Mouse (Mus musculus): ENCODE data around the gene Hes6. TPM values are rescaled to one million over a fixed set of nuclear protein-coding genes. Genes with fewer than 3 reads are reported as not detected.

Gene Hes6
- polyA plus RNA-seq, 1 experiment from 2014 or later, result 75.1 TPM

GRCm38 (mm10) chr1:91414903-91415302 is 1.1 kb upstream of the Hes6 start:
- ATAC-seq (no peak), DNase-seq (ENCODE audit: low spot score) (no peak)
- Histone ChIP-seq H3K9me3 (ENCODE audit: low read length) (no peaks in the 10 kb centered on the region), H3K4me2 (replicated peaks; ENCODE audit: low read depth, low read length) (peak overlapping the region; percentile 94; the same call in 1 of the 2 replicates), H3K9ac (replicated peaks; ENCODE audit: low read depth) (0 out of 2 replicates have a peak overlapping the region, but pooled peaks have one; percentile 8), H3K4me1 (ENCODE audit: insufficient read depth, low read depth, low read length) (peaks cover 20% of the 10 kb centered on the region; the same call in 1 of the 2 replicates), H3K4me3 (ENCODE audit: low read depth, low read length) (no peak overlapping the region), H3K27ac (ENCODE audit: low read length) (no peak overlapping the region), H3K27me3 (replicated peaks; ENCODE audit: insufficient read depth, low read length) (no peaks in the 10 kb centered on the region), H3K36me3 (ENCODE audit: insufficient read depth, low read length) (peaks cover 24% of the 10 kb centered on the region; the same call in 1 of the 2 replicates)
- TF ChIP-seq CTCF (IDR thresholded peaks at IDR 0.05) (no peak), EP300 (IDR thresholded peaks at IDR 0.05) (no peak)
- 47% methylated on average over 4 of the region's 4 CpGs for WGBS

- Histone ChIP-seq H3K36me3 (ENCODE audit: insufficient read depth, low read length) (peaks cover 19% of the 10 kb centered on the region; the same call in 1 of the 2 replicates), H3K27ac (ENCODE audit: low read length) (peak overlapping the region; percentile 85), H3K4me2 (replicated peaks; ENCODE audit: low read depth, low read length) (peak overlapping the region; percentile 94), H3K9ac (replicated peaks; ENCODE audit: low read depth) (peak overlapping the region; percentile 34; the same call in 1 of the 2 replicates), H3K9me3 (ENCODE audit: low read length) (no peaks in the 10 kb centered on the region), H3K27me3 (replicated peaks; ENCODE audit: insufficient read depth, low read length) (no peaks in the 10 kb centered on the region), H3K4me1 (ENCODE audit: insufficient read depth, low read depth, low read length) (peaks cover 20% of the 10 kb centered on the region; the same call in 1 of the 2 replicates), H3K4me3 (ENCODE audit: low read depth, low read length) (peak overlapping the region; percentile 64)
- 1% methylated on average over 14 of the region's 14 CpGs for WGBS
- TF ChIP-seq EP300 (IDR thresholded peaks at IDR 0.05) (no peak), CTCF (IDR thresholded peaks at IDR 0.05) (no peak)
- ATAC-seq (no peak), DNase-seq (ENCODE audit: low spot score) (no peak)
Observed at GRCm38 (mm10) chr1:91413536-91413897, 321 bp downstream of the Hes6 start.

- TF ChIP-seq CTCF (IDR thresholded peaks at IDR 0.05) (no peak), EP300 (IDR thresholded peaks at IDR 0.05) (no peak)
- ATAC-seq, result peak; percentile 98
- Histone ChIP-seq H3K9ac (replicated peaks; ENCODE audit: low read depth) (peak overlapping the region; percentile 63), H3K4me3 (ENCODE audit: low read depth, low read length) (peak overlapping the region; percentile 64), H3K27ac (ENCODE audit: low read length) (peak overlapping the region; percentile 85), H3K36me3 (ENCODE audit: insufficient read depth, low read length) (peaks cover 17% of the 10 kb centered on the region; the same call in 1 of the 2 replicates), H3K9me3 (ENCODE audit: low read length) (no peaks in the 10 kb centered on the region), H3K4me1 (ENCODE audit: insufficient read depth, low read depth, low read length) (peaks cover 20% of the 10 kb centered on the region; the same call in 1 of the 2 replicates), H3K27me3 (replicated peaks; ENCODE audit: insufficient read depth, low read length) (no peaks in the 10 kb centered on the region), H3K4me2 (replicated peaks; ENCODE audit: low read depth, low read length) (peak overlapping the region; percentile 94)
- WGBS, result under 1% methylated on average over 31 of the region's 34 CpGs
- peak; percentile 99 for DNase-seq (ENCODE audit: low spot score)
Observed at GRCm38 (mm10) chr1:91413030-91413506, 770 bp downstream of the Hes6 start.

GRCm38 (mm10) chr1:91412286-91413029 is 1.4 kb downstream of the Hes6 start:
- DNase-seq (ENCODE audit: low spot score) (peak; percentile 47), ATAC-seq (peak; percentile 37)
- H3K27ac ChIP-seq (ENCODE audit: low read length), result peak overlapping the region; percentile 82

GRCm38 (mm10) chr1:91411631-91412285 is 2.1 kb downstream of the Hes6 start:
- WGBS, result 71% methylated on average over 8 of the region's 8 CpGs
- no peaks in the 10 kb centered on the region for H3K27me3 ChIP-seq (replicated peaks; ENCODE audit: insufficient read depth, low read length)
- H3K9me3 ChIP-seq (ENCODE audit: low read length), result no peaks in the 10 kb centered on the region
- no peak for TF ChIP-seq EP300 (IDR thresholded peaks at IDR 0.05)
- no peak for TF ChIP-seq CTCF (IDR thresholded peaks at IDR 0.05)
- H3K4me1 ChIP-seq (ENCODE audit: insufficient read depth, low read depth, low read length), result peaks cover 20% of the 10 kb centered on the region; the same call in 1 of the 2 replicates
- 0 out of 2 replicates have a peak overlapping the region, but pooled peaks have one; percentile 64 for H3K4me3 ChIP-seq (ENCODE audit: low read depth, low read length)
- ATAC-seq, result no peak
- H3K9ac ChIP-seq (replicated peaks; ENCODE audit: low read depth), result no peak overlapping the region
- H3K4me2 ChIP-seq (replicated peaks; ENCODE audit: low read depth, low read length), result peak overlapping the region; percentile 94
- no peak for DNase-seq (ENCODE audit: low spot score)
- H3K36me3 ChIP-seq (ENCODE audit: insufficient read depth, low read length), result 0 out of 2 replicates have a peak, but pooled peaks cover 5% of the 10 kb centered on the region
- no peak overlapping the region for H3K27ac ChIP-seq (ENCODE audit: low read length)

More at GRCm38 (mm10) chr1:91412286-91413029, 1.4 kb downstream of the Hes6 start:
- WGBS, result 5% methylated on average over 55 of the region's 65 CpGs
- Histone ChIP-seq H3K36me3 (ENCODE audit: insufficient read depth, low read length) (peaks cover 11% of the 10 kb centered on the region; the same call in 1 of the 2 replicates), H3K9ac (replicated peaks; ENCODE audit: low read depth) (peak overlapping the region; percentile 63), H3K27me3 (replicated peaks; ENCODE audit: insufficient read depth, low read length) (no peaks in the 10 kb centered on the region), H3K4me3 (ENCODE audit: low read depth, low read length) (peak overlapping the region; percentile 64), H3K4me2 (replicated peaks; ENCODE audit: low read depth, low read length) (peak overlapping the region; percentile 94), H3K4me1 (ENCODE audit: insufficient read depth, low read depth, low read length) (peaks cover 20% of the 10 kb centered on the region; the same call in 1 of the 2 replicates), H3K9me3 (ENCODE audit: low read length) (no peaks in the 10 kb centered on the region)
- no peak for TF ChIP-seq EP300 (IDR thresholded peaks at IDR 0.05)
- peak; percentile 53 for TF ChIP-seq CTCF (IDR thresholded peaks at IDR 0.05)

- Histone ChIP-seq H3K27ac (ENCODE audit: low read length) (no peak overlapping the region), H3K4me3 (ENCODE audit: low read depth, low read length) (no peak overlapping the region), H3K9me3 (ENCODE audit: low read length) (no peaks in the 10 kb centered on the region), H3K27me3 (replicated peaks; ENCODE audit: insufficient read depth, low read length) (no peaks in the 10 kb centered on the region), H3K4me2 (replicated peaks; ENCODE audit: low read depth, low read length) (no peak overlapping the region), H3K4me1 (ENCODE audit: insufficient read depth, low read depth, low read length) (peaks cover 8% of the 10 kb centered on the region; the same call in 1 of the 2 replicates), H3K9ac (replicated peaks; ENCODE audit: low read depth) (no peak overlapping the region), H3K36me3 (ENCODE audit: insufficient read depth, low read length) (no peaks in the 10 kb centered on the region)
- no peak for ATAC-seq
- TF ChIP-seq CTCF (IDR thresholded peaks at IDR 0.05) (no peak), EP300 (IDR thresholded peaks at IDR 0.05) (no peak)
- no peak for DNase-seq (ENCODE audit: low spot score)
- 67% methylated on average over 4 of the region's 4 CpGs for WGBS
Observed at GRCm38 (mm10) chr1:91407819-91408218, 6.0 kb downstream of the Hes6 start.

Measured in lung, postnatal 0 days (tissue).